Mouse (Mus musculus) gastrocnemius, postnatal 25 days (tissue): ENCODE results near the gene Wdfy2. TPM values are rescaled to one million over a fixed set of nuclear protein-coding genes. Genes with fewer than 3 reads are reported as not detected.

ENCODE experiments used
- microRNA-seq, 2 experiments: library from miRNA; unstranded; fragments of <30 nt; microRNA quantifications; one replicate each; pipeline ENCODE4 v1.2.0; 2021; ENCODE audit warnings: borderline replicate concordance in 2 of 2
- total RNA-seq, 2 experiments: library from RNA; stranded (reverse); gene quantifications; 1 replicate in 1 of 2; 2 replicates in 1 of 2; pipeline ENCODE4 v1.2.3; 2021

The Wdfy2 gene
- total RNA-seq, 2 experiments from 2014 or later, result 5.8 to 6.2 TPM

Small RNA genes lying within 50 kb of the gene (microRNA-seq; reads per million reads assigned to microRNA genes)
- gene Mir6541 (0 reads per million in 2 experiments), gene Mir8098 (0 to 0.26 reads per million in 2 experiments)

Other genes with a start within 250 kb of the Wdfy2 start
- not detected for gene Serpine3, start 174.0 kb upstream of the Wdfy2 start, total RNA-seq
- 10 to 100 TPM; 10.8 to 11.9 TPM for gene Ints6, start 76.5 kb upstream of the Wdfy2 start, total RNA-seq
- gene Defb48, start 146.8 kb downstream of the Wdfy2 start, total RNA-seq, result not detected
- gene Defb47, start 160.4 kb downstream of the Wdfy2 start, total RNA-seq, result not detected
- gene Defb43, start 174.1 kb downstream of the Wdfy2 start, total RNA-seq, result not detected
- not detected for gene Defb42, start 209.3 kb downstream of the Wdfy2 start, total RNA-seq
- not detected for gene Defb30, start 212.3 kb downstream of the Wdfy2 start, total RNA-seq